Comparison of ENCODE assay signal across 8 mouse cellular contexts in the genomic region with DNA sequence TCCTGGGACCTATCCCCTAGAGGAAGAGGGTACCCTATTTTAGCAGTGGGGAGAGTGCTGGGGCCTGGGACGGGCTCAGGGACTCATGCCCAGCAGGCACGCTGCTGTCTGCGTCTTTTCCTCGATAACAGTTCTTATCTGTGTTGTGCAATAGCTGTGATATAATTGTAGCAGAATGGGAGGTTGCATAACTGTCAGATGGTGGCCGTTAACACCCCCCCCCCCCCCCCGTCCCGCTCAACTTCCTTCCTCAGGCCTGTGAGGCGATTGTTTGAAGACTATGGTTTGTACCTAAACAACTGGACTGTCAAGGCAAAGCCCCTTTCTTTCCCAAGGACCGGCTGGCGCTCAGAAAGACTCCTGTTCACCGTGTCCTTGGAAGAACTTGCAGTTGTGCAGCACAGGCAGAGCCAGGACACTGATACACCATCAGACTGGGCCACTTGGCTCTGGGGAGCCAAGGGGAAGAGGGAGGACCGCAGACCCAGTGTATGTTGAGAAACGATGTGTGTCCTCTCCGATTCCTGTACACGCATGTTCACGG. TPM values are rescaled to one million over a fixed set of nuclear protein-coding genes. Genes with fewer than 3 reads are reported as not detected.
DNase-seq lines count a peak whose midpoint lies in the region; ATAC-seq and TF ChIP-seq lines count a peak whose summit lies in the region.

No protein-coding gene starts in this region.

- TF ChIP-seq CTCF in cerebellum, adult 2 months (IDR thresholded peaks at IDR 0.05; ENCODE audit: borderline replicate concordance, insufficient read depth, low read depth, low read length): no peak
- no peak for TF ChIP-seq CTCF in forebrain, postnatal 0 days (IDR thresholded peaks at IDR 0.05; ENCODE audit: low read depth)
- no peak for TF ChIP-seq CTCF in midbrain, postnatal 0 days (IDR thresholded peaks at IDR 0.05)

- peak overlapping the region; percentile 16; the same call in 1 of the 2 replicates for H3K4me2 ChIP-seq in heart, embryonic 16.5 days (ENCODE audit: low read depth, low read length)
- peak overlapping the region; percentile 30; the same call in 1 of the 2 replicates for H3K4me2 ChIP-seq in lung, embryonic 16.5 days (ENCODE audit: low read depth, low read length)
- H3K4me2 ChIP-seq in forebrain, postnatal 0 days (ENCODE audit: low read depth): no peak overlapping the region
- no peak overlapping the region for H3K4me2 ChIP-seq in midbrain, postnatal 0 days (ENCODE audit: low read depth, low read length, poor library complexity, severe bottlenecking)

- H3K36me3 ChIP-seq in heart, embryonic 16.5 days (ENCODE audit: control insufficient read depth, insufficient read depth): peaks cover 13% of the 10 kb centered on the region
- H3K36me3 ChIP-seq in lung, embryonic 16.5 days (ENCODE audit: control insufficient read depth, insufficient read depth, low read length): peaks cover 12% of the 10 kb centered on the region
- peaks cover 23% of the 10 kb centered on the region for H3K36me3 ChIP-seq in forebrain, postnatal 0 days (ENCODE audit: insufficient read depth)
- H3K36me3 ChIP-seq in midbrain, postnatal 0 days (ENCODE audit: insufficient read depth, low read length): peaks cover 34% of the 10 kb centered on the region

- TF ChIP-seq POLR2A in cerebellum, adult 2 months (IDR thresholded peaks at IDR 0.05; ENCODE audit: borderline replicate concordance, insufficient read depth, low read length): no peak

- DNase-seq in cerebellum, adult 2 months: no peak
- DNase-seq in cerebellum, adult 8-10 months: no peak
- DNase-seq in NIH3T3 (ENCODE audit: low read depth): peak; percentile 49
- DNase-seq in embryo, embryonic 10 days (ENCODE audit: low spot score): no peak
- no peak for DNase-seq in forebrain, postnatal 0 days
- no peak for DNase-seq in midbrain, postnatal 0 days (ENCODE audit: low spot score)

- no peaks in the 10 kb centered on the region for H3K9me3 ChIP-seq in heart, embryonic 16.5 days (replicated peaks; ENCODE audit: control insufficient read depth, low read length)
- H3K9me3 ChIP-seq in lung, embryonic 16.5 days (ENCODE audit: control insufficient read depth, low read length): no peaks in the 10 kb centered on the region
- no peaks in the 10 kb centered on the region for H3K9me3 ChIP-seq in forebrain, postnatal 0 days (ENCODE audit: low read length)
- H3K9me3 ChIP-seq in midbrain, postnatal 0 days (ENCODE audit: low read length): no peaks in the 10 kb centered on the region

- peaks cover 35% of the 10 kb centered on the region for H3K4me1 ChIP-seq in cerebellum, adult 2 months (ENCODE audit: control insufficient read depth, insufficient read depth, low read length)
- peaks cover 26% of the 10 kb centered on the region for H3K4me1 ChIP-seq in heart, embryonic 16.5 days (ENCODE audit: control insufficient read depth, insufficient read depth, low read length)
- H3K4me1 ChIP-seq in lung, embryonic 16.5 days (replicated peaks; ENCODE audit: control insufficient read depth, insufficient read depth, low read length): peaks cover 40% of the 10 kb centered on the region
- H3K4me1 ChIP-seq in forebrain, postnatal 0 days (ENCODE audit: insufficient read depth): no peaks in the 10 kb centered on the region
- no peaks in the 10 kb centered on the region for H3K4me1 ChIP-seq in midbrain, postnatal 0 days (ENCODE audit: insufficient read depth, low read length)

- H3K9ac ChIP-seq in heart, embryonic 16.5 days (ENCODE audit: low read length): peak overlapping the region; percentile 6; the same call in 1 of the 2 replicates
- H3K9ac ChIP-seq in lung, embryonic 16.5 days (ENCODE audit: low read length): peak overlapping the region; percentile 58
- H3K9ac ChIP-seq in forebrain, postnatal 0 days: no peak overlapping the region
- H3K9ac ChIP-seq in midbrain, postnatal 0 days (replicated peaks; ENCODE audit: low read length, poor library complexity, severe bottlenecking): no peak overlapping the region

- peak overlapping the region; percentile 25; the same call in 1 of the 2 replicates for H3K27ac ChIP-seq in cerebellum, adult 2 months (ENCODE audit: insufficient read depth, low read length)
- H3K27ac ChIP-seq in heart, embryonic 16.5 days (ENCODE audit: low read length): peak overlapping the region; percentile 76
- H3K27ac ChIP-seq in lung, embryonic 16.5 days (ENCODE audit: low read length): peak overlapping the region; percentile 96
- no peak overlapping the region for H3K27ac ChIP-seq in forebrain, postnatal 0 days (ENCODE audit: low read depth, low read length)
- no peak overlapping the region for H3K27ac ChIP-seq in midbrain, postnatal 0 days (ENCODE audit: low read depth, low read length)

- H3K27me3 ChIP-seq in cerebellum, adult 2 months (ENCODE audit: control insufficient read depth, insufficient read depth, low read length): no peaks in the 10 kb centered on the region
- H3K27me3 ChIP-seq in heart, embryonic 16.5 days (ENCODE audit: control insufficient read depth, insufficient read depth, low read length): no peaks in the 10 kb centered on the region
- no peaks in the 10 kb centered on the region for H3K27me3 ChIP-seq in lung, embryonic 16.5 days (ENCODE audit: control insufficient read depth, insufficient read depth, low read depth, low read length)
- no peaks in the 10 kb centered on the region for H3K27me3 ChIP-seq in forebrain, postnatal 0 days (ENCODE audit: insufficient read depth, low read length)
- H3K27me3 ChIP-seq in midbrain, postnatal 0 days (ENCODE audit: insufficient read depth, low read length): no peaks in the 10 kb centered on the region

- ATAC-seq in heart, embryonic 16.5 days (replicated peaks; ENCODE audit: extremely low read depth, insufficient read depth, low FRiP score): peak; percentile 42
- ATAC-seq in lung, embryonic 16.5 days (ENCODE audit: low read depth): peak; percentile 85
- no peak for ATAC-seq in forebrain, postnatal 0 days
- ATAC-seq in midbrain, postnatal 0 days (ENCODE audit: low FRiP score): no peak

- 51% methylated on average over 16 of the region's 16 CpGs for WGBS in cerebellum, adult 2 months
- WGBS in heart, embryonic 16.5 days: 37% methylated on average over 16 of the region's 16 CpGs
- WGBS in lung, embryonic 16.5 days: 27% methylated on average over 16 of the region's 16 CpGs
- 74% methylated on average over 16 of the region's 16 CpGs for WGBS in forebrain, postnatal 0 days
- WGBS in midbrain, postnatal 0 days: 85% methylated on average over 15 of the region's 16 CpGs

- H3K4me3 ChIP-seq in cerebellum, adult 2 months (replicated peaks; ENCODE audit: insufficient read depth, low read depth, low read length): no peak overlapping the region
- H3K4me3 ChIP-seq in heart, embryonic 16.5 days (ENCODE audit: low read length): no peak overlapping the region
- no peak overlapping the region for H3K4me3 ChIP-seq in lung, embryonic 16.5 days (ENCODE audit: low read length)
- no peak overlapping the region for H3K4me3 ChIP-seq in forebrain, postnatal 0 days (ENCODE audit: low read depth, low read length)
- H3K4me3 ChIP-seq in midbrain, postnatal 0 days (ENCODE audit: low read depth, low read length): no peak overlapping the region

RNA-seq across cellular contexts. Expression of gene Git2, which starts 9.4 kb away (rescaled TPM):
- 96.5 and 107 TPM in 2 replicates for polyA plus RNA-seq in cerebellum, adult 2 months (2012; rRNA removed)
- polyA plus RNA-seq in heart, embryonic 16.5 days (2015; fragmentation: Nextera tagmentation; extraction: Ambion mirVana): 38.6 and 46.6 TPM in 2 replicates
- 57.4 and 59.0 TPM in 2 replicates for polyA plus RNA-seq in lung, embryonic 16.5 days (2015; fragmentation: Nextera tagmentation; extraction: Ambion mirVana)
- 42.2 and 57.6 TPM in 2 replicates for total RNA-seq in forebrain, postnatal 0 days (2014; rRNA removed)
- polyA plus RNA-seq in forebrain, postnatal 0 days (2015; fragmentation: Nextera tagmentation; extraction: Ambion mirVana): 21.9 and 31.1 TPM in 2 replicates
- total RNA-seq in midbrain, postnatal 0 days (2014; rRNA removed): 41.8 and 45.1 TPM in 2 replicates
- polyA plus RNA-seq in midbrain, postnatal 0 days (2015; fragmentation: Nextera tagmentation; extraction: Ambion mirVana): 25.5 and 33.8 TPM in 2 replicates

RNA-seq across cellular contexts. Expression of gene Ankrd13a, which starts 10.2 kb away (rescaled TPM):
- polyA plus RNA-seq in cerebellum, adult 2 months (2012; rRNA removed): 61.6 and 62.1 TPM in 2 replicates
- 28.4 and 33.7 TPM in 2 replicates for polyA plus RNA-seq in heart, embryonic 16.5 days (2015; fragmentation: Nextera tagmentation; extraction: Ambion mirVana)
- polyA plus RNA-seq in lung, embryonic 16.5 days (2015; fragmentation: Nextera tagmentation; extraction: Ambion mirVana): 31.2 and 43.1 TPM in 2 replicates
- 34.3 and 44.8 TPM in 2 replicates for total RNA-seq in forebrain, postnatal 0 days (2014; rRNA removed)
- 20.7 and 20.8 TPM in 2 replicates for polyA plus RNA-seq in forebrain, postnatal 0 days (2015; fragmentation: Nextera tagmentation; extraction: Ambion mirVana)
- total RNA-seq in midbrain, postnatal 0 days (2014; rRNA removed): 39.3 and 47.3 TPM in 2 replicates
- polyA plus RNA-seq in midbrain, postnatal 0 days (2015; fragmentation: Nextera tagmentation; extraction: Ambion mirVana): 22.4 and 24.9 TPM in 2 replicates

RNA-seq across cellular contexts. Expression of gene 1500011B03Rik, which starts 38.6 kb away (rescaled TPM):
- polyA plus RNA-seq in cerebellum, adult 2 months (2012; rRNA removed): 227 and 230 TPM in 2 replicates
- polyA plus RNA-seq in heart, embryonic 16.5 days (2015; fragmentation: Nextera tagmentation; extraction: Ambion mirVana): 41.8 and 48.5 TPM in 2 replicates
- 70.6 and 70.9 TPM in 2 replicates for polyA plus RNA-seq in lung, embryonic 16.5 days (2015; fragmentation: Nextera tagmentation; extraction: Ambion mirVana)
- total RNA-seq in forebrain, postnatal 0 days (2014; rRNA removed): 298 and 325 TPM in 2 replicates
- 378 and 431 TPM in 2 replicates for polyA plus RNA-seq in forebrain, postnatal 0 days (2015; fragmentation: Nextera tagmentation; extraction: Ambion mirVana)
- total RNA-seq in midbrain, postnatal 0 days (2014; rRNA removed): 299 and 345 TPM in 2 replicates
- 372 and 393 TPM in 2 replicates for polyA plus RNA-seq in midbrain, postnatal 0 days (2015; fragmentation: Nextera tagmentation; extraction: Ambion mirVana)

Comparison
In these comparisons a context has a peak if more than half of its experiments do, and no peak if none do; other contexts are left out.
1. H3K27ac ChIP-seq: peak in cerebellum, adult 2 months (single experiment), heart, embryonic 16.5 days (single experiment) and lung, embryonic 16.5 days (single experiment); none in forebrain, postnatal 0 days (single experiment) and midbrain, postnatal 0 days (single experiment).
2. ATAC-seq: peak in heart, embryonic 16.5 days (single experiment) and lung, embryonic 16.5 days (single experiment); none in forebrain, postnatal 0 days (single experiment) and midbrain, postnatal 0 days (single experiment).
3. H3K4me2 ChIP-seq: peak in heart, embryonic 16.5 days (single experiment) and lung, embryonic 16.5 days (single experiment); none in forebrain, postnatal 0 days (single experiment) and midbrain, postnatal 0 days (single experiment).
4. H3K9ac ChIP-seq: peak in heart, embryonic 16.5 days (single experiment) and lung, embryonic 16.5 days (single experiment); none in forebrain, postnatal 0 days (single experiment) and midbrain, postnatal 0 days (single experiment).